Mouse (Mus musculus): ENCODE measurements around the gene Plscr4.

The Plscr4 gene

GRCm38 (mm10) chr9:92457261-92458058 lies at the start of gene Plscr4:
TSS of gene Plscr4 (plus strand) at chr9:92457373.
- in situ Hi-C loops (cut with MboI) = no loop called here

DNA sequence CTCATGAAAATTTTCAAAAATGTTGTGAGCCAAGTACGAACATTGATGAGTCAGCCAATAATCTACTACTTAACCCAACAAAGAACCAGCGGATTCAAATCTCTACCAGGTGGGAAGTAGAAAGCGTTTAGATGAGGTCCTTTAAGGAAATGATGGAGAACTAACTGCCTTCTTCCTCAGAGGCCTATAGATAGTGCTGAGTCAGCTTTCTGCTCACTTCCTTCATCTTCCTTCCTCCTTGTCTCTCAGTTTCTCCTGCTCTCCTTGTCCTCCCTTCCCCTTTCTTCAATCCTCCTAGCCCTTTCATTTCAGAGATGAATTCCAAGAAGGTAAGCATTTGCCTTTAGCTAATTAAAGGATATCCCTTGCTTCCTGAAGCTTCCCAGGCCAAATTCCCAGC lies 46.9 kb upstream of the Plscr4 start:
- in situ Hi-C loops (cut with MboI) = no loop called here

GRCm38 (mm10) chr9:92412045-92412444 lies 45.1 kb upstream of the Plscr4 start:
- in situ Hi-C loops (cut with MboI) = no loop called here

- in situ Hi-C loops (cut with MboI) = no loop called here
These were observed 43.5 kb upstream of the Plscr4 start for GRCm38 (mm10) chr9:92413684-92414083.

DNA sequence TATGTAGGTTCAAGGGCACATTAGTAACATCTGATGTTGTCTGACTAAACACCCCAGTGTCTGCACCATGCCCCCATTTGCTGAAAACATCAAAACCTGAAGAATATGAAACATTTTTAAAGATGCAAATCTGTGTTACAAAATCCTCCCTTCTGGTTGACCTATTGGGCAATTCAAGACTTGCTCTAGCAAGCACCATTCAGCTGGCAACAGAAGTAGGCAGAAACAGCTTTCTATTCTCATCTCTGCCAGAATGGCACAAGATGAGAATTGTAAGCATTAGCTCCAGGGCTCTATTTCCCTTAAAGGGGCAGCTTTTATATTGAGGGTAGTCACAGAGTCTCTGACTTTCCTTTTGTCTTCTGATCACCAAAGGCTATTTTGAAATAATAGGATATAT lies 19.4 kb upstream of the Plscr4 start:
- in situ Hi-C loops (cut with MboI) = no loop called here

DNA sequence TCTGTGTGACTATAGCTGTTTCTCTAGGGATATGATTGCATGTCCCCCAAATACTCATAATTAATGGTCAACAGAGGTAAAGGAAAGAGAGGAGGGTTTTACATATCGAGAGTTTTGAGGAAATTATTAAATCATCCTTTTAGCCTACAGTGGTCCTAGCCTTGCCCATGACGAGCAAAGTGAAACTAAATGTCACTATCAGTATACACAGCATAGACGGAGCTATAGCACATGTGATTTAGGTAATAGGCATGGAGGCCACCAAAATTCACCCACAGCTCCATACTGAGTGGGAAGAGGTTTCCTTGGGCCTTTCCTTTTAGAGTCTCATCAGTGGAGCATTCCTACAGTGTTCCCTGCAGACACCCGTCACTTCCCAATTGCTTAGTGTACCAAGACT lies 15.7 kb upstream of the Plscr4 start:
- in situ Hi-C loops (cut with MboI) = no loop called here

DNA sequence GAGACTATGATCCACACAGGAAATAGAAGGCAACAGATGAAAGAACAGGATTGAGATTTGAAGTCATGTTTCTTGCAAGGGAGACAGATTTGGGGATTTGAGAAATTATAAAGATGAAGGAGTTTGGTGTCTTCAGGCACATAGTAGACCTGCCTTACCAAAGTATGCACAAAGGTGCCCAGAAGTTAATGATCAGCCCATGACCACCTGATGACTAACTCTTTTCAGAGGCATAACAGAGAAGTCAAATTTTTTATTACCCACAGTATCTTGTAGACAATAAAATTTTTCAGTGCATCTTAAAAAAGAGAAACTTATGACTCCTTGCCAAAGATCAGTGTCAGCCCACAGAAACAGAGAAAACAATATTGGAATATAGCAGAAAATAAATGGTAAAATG lies 12.6 kb upstream of the Plscr4 start:
- in situ Hi-C loops (cut with MboI) = no loop called here

- in situ Hi-C loops (cut with MboI) = no loop called here
These were observed 568 bp upstream of the Plscr4 start for GRCm38 (mm10) chr9:92456605-92457004.

GRCm38 (mm10) chr9:92458059-92458402 lies 858 bp downstream of the Plscr4 start:
- in situ Hi-C loops (cut with MboI) = no loop called here

GRCm38 (mm10) chr9:92458418-92458817 lies 1.2 kb downstream of the Plscr4 start:
- in situ Hi-C loops (cut with MboI) = no loop called here

- in situ Hi-C loops (cut with MboI) = no loop called here
These were observed 10.6 kb downstream of the Plscr4 start for GRCm38 (mm10) chr9:92467724-92468123.

DNA sequence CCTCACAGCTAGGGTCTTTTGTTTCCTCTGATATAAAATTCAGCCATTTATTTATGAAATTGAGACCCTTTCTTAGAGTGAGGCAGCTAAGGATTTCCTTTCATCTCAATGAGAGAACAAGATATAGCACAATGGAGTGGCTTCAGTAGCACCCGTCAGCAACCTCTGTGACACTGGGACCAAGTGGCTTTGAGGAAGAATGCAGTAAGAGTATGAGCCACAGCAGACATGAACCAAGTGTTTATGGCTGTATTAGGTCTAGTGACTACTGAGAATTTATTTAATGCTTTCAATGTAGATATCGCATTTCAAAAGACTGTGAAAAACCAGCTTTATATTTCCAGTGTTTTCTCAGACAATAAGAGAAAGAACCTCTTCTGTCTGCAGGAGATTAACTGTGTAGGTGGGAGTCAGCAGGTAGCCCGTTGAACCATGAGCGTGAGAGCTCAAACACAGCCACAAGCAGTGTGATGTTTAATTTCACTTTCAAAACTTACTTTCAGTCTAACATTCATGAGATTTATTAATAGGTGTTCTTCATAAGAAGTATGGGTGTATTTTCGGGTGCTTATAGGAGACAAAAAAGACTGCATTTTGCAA lies 15.2 kb downstream of the Plscr4 start:
- in situ Hi-C loops (cut with MboI) = no loop called here

GRCm38 (mm10) chr9:92473178-92473577 lies 16.0 kb downstream of the Plscr4 start:
- in situ Hi-C loops (cut with MboI) = no loop called here

DNA sequence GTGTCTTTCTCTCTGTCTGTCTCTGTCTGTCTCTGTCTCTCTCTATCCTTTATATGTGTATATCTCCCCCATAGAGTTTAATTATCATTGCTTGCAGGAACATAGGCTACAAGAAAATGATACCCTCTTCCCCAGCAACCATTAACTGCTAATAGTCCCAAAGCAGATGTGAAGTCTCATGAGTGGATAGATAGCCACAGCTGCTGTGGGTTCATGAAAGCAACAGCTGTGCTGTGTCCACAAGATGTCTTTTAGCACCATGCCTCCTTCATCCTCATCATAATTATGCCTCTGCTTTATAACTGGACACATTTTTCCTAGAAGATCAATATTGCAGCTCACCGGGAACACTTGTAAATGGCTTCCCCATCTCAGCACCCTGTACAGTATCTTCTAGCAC lies 17.1 kb downstream of the Plscr4 start:
- in situ Hi-C loops (cut with MboI) = no loop called here

GRCm38 (mm10) chr9:92481663-92482062 lies 24.5 kb downstream of the Plscr4 start:
- in situ Hi-C loops (cut with MboI) = no loop called here

DNA sequence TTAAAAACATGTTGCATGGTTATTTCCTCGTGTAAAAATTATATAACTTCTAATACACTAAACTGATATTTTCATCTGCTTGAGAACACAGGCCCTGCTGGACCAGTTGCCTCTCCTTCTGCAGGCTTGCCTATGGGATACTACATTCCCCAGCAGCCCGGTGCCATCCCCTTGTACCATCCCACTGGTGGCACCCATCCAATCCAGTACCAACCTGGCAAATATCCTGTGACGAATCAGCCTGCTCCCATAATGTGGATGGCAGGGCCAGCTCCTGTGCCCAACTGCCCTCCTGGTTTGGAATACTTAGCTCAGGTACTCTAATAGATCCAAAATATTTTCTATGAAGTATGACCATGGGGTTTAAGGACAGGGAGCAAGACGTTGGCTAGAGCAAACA lies 25.4 kb downstream of the Plscr4 start:
- in situ Hi-C loops (cut with MboI) = no loop called here

- in situ Hi-C loops (cut with MboI) = no loop called here
These were observed 27.6 kb downstream of the Plscr4 start for GRCm38 (mm10) chr9:92484710-92485267.

DNA sequence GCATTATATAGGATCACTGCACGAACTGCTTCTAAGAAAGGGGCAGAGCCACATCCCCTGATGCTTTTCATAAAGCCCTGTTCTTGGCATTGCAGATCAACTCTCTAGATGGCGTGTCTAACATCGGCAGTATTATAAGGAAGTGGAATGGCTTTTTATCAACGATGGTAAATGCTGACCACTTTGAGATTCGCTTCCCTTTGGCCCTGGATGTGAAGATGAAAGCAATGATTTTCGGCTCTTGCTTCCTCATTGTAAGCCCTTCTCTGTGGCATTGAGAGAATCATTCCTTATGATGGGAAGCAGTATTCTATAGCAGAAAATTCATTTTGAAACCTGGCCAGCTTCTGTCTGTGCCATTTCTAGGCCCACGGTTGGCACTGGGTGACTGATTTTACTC lies 32.7 kb downstream of the Plscr4 start:
- in situ Hi-C loops (cut with MboI) = no loop called here

DNA sequence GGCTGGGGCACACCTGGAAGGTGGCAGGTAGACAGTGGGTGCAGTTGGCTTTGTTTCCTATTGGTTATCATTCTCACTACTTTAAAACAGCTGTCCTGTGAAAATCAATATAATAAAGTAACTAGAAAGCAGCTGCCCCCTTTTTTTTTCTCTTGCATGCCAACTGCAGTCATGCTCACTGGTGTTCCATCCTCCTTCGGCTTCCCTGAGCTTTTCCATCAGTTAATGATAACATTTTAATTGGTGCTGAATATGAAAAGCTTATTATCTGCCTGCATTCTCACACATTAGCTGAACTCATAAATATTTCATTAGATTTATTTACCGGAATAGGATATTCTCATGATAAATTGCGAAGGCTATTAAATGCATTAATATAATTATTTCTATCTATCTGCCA lies 33.1 kb downstream of the Plscr4 start:
- in situ Hi-C loops (cut with MboI) = no loop called here

GRCm38 (mm10) chr9:92491274-92491673 lies 34.1 kb downstream of the Plscr4 start:
- in situ Hi-C loops (cut with MboI) = no loop called here

GRCm38 (mm10) chr9:92499710-92500410 lies 42.7 kb downstream of the Plscr4 start:
- in situ Hi-C loops (cut with MboI) = no loop called here

DNA sequence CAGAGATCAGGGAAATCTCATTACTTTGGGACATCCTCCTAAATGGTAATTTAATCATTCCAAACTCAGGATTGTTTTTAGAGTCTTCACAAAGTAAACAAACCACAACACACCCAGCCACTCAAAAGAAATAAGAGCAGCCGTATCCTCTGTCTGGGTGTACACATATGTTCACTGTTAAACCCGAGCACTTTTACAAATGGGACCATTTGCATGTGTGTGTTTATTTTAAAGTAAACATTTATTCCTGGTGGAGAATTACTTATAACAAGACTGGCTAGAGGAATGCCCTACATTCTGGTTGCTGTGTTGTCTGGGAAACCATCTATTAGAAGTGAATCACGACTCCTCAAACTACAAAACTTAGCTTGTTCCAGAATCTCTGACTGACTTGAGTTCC lies 47.1 kb downstream of the Plscr4 start:
- in situ Hi-C loops (cut with MboI) = no loop called here

DNA sequence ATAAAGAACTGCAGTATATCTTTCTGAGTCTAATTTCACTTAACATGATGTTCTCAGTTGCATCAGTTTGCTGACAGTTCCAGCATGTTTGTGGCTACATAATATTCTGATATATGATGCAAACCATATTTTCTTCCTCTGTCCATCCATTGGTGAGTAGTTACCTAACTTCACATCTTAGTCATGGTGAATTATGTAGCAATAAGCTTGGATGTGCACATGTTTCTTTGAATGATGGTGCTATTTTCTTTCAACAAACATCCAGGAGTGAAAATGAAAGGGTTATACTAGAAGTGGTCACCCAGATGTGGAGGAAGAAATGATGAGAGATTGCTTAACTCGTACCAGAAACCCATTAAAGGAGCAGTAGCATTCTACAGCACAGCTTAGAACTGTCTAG lies 47.7 kb downstream of the Plscr4 start:
- in situ Hi-C loops (cut with MboI) = no loop called here
